Mouse (Mus musculus) embryonic facial prominence, embryonic 11.5 days (tissue): ENCODE results near the gene Dcn. TPM values are rescaled to one million over a fixed set of nuclear protein-coding genes. Genes with fewer than 3 reads are reported as not detected.

Experiments
- ATAC-seq: fragments of 200-750 bp; cut with Nextera tagmentation; replicated peaks from 2 replicates; pipeline ENCODE4 v1.8.0; 2017; ENCODE audit warnings: low read depth; ENCODE audit not compliant: insufficient number of reproducible peaks, low FRiP score, low TSS enrichment
- DNase-seq: peaks from one replicate; pipeline ENCODE4 v3.0.0-alpha.2; 2015; ENCODE audit warnings: low spot score
- H3K27ac ChIP-seq: fragments of 300-500 bp; sonication (generic); replicated peaks from 2 replicates; pipeline ENCODE4 v1.5.1; 2014; ENCODE audit warnings: mild to moderate bottlenecking, low read depth, low read length, control low read depth
- H3K27me3 ChIP-seq: fragments of 300-500 bp; sonication (generic); 2 replicates; pipeline ENCODE4 v1.6.1; 2014; ENCODE audit warnings: mild to moderate bottlenecking, low read length, moderate library complexity, mixed read lengths; ENCODE audit not compliant: control insufficient read depth, insufficient read depth
- H3K36me3 ChIP-seq: fragments of 300-500 bp; sonication (generic); replicated peaks from 2 replicates; pipeline ENCODE4 v1.6.1; 2014; ENCODE audit warnings: low read depth, mild to moderate bottlenecking, low read length, moderate library complexity, mixed read lengths; ENCODE audit not compliant: control insufficient read depth, insufficient read depth
- H3K4me1 ChIP-seq: fragments of 300-500 bp; sonication (generic); 2 replicates; pipeline ENCODE4 v1.6.1; 2014; ENCODE audit warnings: low read length, mixed read lengths; ENCODE audit not compliant: control insufficient read depth, insufficient read depth
- H3K4me2 ChIP-seq: fragments of 300-500 bp; sonication (generic); 2 replicates; pipeline ENCODE4 v1.6.1; 2014; ENCODE audit warnings: low read depth, mild to moderate bottlenecking, control low read depth, low read length, moderate library complexity
- H3K4me3 ChIP-seq: fragments of 300-500 bp; sonication (generic); 2 replicates; pipeline ENCODE4 v1.5.1; 2014; ENCODE audit warnings: low read depth, low read length, control low read depth
- H3K9ac ChIP-seq: fragments of 300-500 bp; sonication (generic); replicated peaks from 2 replicates; pipeline ENCODE4 v1.6.1; 2014; ENCODE audit warnings: mild to moderate bottlenecking, control low read depth, low read length
- H3K9me3 ChIP-seq: fragments of 300-500 bp; sonication (generic); replicated peaks from 2 replicates; pipeline ENCODE4 v1.6.1; 2016; ENCODE audit warnings: mild to moderate bottlenecking, low read length, inconsistent platforms, mixed read lengths; ENCODE audit not compliant: control insufficient read depth
- whole genome bisulfite sequencing: fragments of 180-500 bp; shearing (Covaris S2); extraction: QIAGEN DNeasy Blood & Tissue Kit; methylation state at CpG from one replicate; pipeline ENCODE4 v1.1.7; 2014; 5-methylcytosine and 5-hydroxymethylcytosine counted together
- polyA plus RNA-seq: library from polyadenylated mRNA; unstranded; fragments of >200 nt; fragmentation: Nextera tagmentation; extraction: Ambion mirVana; gene quantifications from 2 replicates; pipeline ENCODE4 v1.2.1, GENCODE M21; 2014

The Dcn gene
- polyA plus RNA-seq, 1 experiment from 2014 or later = 20.7 TPM

DNA sequence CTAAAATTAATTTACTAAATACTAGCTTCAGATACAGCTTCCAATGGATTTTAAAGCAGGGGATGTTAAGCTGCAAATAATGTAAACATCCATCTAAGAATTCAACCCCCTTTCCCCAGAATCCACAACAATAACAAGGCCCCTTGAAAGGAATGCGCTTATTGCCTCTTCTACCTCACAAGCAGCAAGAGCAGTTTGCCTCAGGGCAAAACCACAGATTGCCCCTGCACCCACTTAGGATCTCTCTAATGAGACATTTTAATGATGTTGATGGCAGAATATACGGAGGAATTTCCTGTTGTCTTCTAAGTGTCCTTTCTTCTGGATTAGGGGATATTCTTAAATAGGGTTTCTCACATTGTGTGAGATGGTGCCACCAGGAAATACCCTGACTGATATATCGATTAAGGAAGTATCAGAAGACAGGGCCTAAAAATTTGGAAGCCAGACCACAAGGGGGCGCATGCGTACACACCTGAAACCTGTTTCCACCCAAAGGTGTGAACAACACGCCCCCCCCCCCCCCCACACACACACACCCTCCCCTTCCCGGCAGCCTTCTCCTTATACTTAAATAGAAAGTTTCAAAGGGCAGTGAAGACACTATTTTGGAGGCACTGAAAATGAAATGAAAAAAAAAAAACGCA is 88.2 kb downstream of the Dcn start:
- ATAC-seq (no peak), DNase-seq (no peak)
- Histone ChIP-seq H3K9ac (no peak overlapping the region), H3K27me3 (no peaks in the 10 kb centered on the region), H3K9me3 (no peaks in the 10 kb centered on the region), H3K27ac (no peak overlapping the region), H3K4me1 (no peaks in the 10 kb centered on the region), H3K4me3 (no peak overlapping the region), H3K36me3 (no peaks in the 10 kb centered on the region), H3K4me2 (peak overlapping the region; percentile 3; the same call in 1 of the 2 replicates)
- 48% methylated on average over 8 of the region's 8 CpGs for WGBS

Other genes starting within 250 kb of the Dcn start
- 106 and 116 TPM in 2 replicates for gene Lum, start 85.5 kb downstream of the Dcn start, polyA plus RNA-seq
- gene Kera, start 127.3 kb downstream of the Dcn start, polyA plus RNA-seq = 1.3 and 3.2 TPM in 2 replicates
- gene Epyc, start 164.5 kb downstream of the Dcn start, polyA plus RNA-seq = 2.0 and 2.1 TPM in 2 replicates
- gene Ccer1, start 213.4 kb downstream of the Dcn start, polyA plus RNA-seq = not detected in 2 replicates
- gene C030005K15Rik, start 247.1 kb downstream of the Dcn start, polyA plus RNA-seq = not detected in 2 replicates